Mouse (Mus musculus) hindbrain, postnatal 0 days (tissue): Measurements from ENCODE around the gene Tmem104. TPM values are rescaled to one million over a fixed set of nuclear protein-coding genes. Genes with fewer than 3 reads are reported as not detected.
A peak's percentile ranks its signal among the peaks of the same experiment; 100 is the strongest.

Source experiments
- ATAC-seq: fragments of 200-750 bp; cut with Nextera tagmentation; 2 replicates; pipeline ENCODE4 v1.8.0; 2017; ENCODE audit warnings: mild to moderate bottlenecking, moderate TSS enrichment, moderate library complexity
- DNase-seq: peaks from one replicate; pipeline ENCODE4 v3.0.0-alpha.2; 2015; ENCODE audit warnings: low spot score
- H3K27ac ChIP-seq: fragments of 300-500 bp; sonication (generic); 2 replicates; pipeline ENCODE4 v1.5.1; 2014; ENCODE audit warnings: mild to moderate bottlenecking
- H3K27me3 ChIP-seq: fragments of 300-500 bp; sonication (generic); 2 replicates; pipeline ENCODE4 v1.6.1; 2014; ENCODE audit warnings: low read length, mixed read lengths; ENCODE audit not compliant: insufficient read depth
- H3K36me3 ChIP-seq: fragments of 300-500 bp; sonication (generic); 2 replicates; pipeline ENCODE4 v1.6.1; 2014; ENCODE audit warnings: low read length, mixed read lengths; ENCODE audit not compliant: insufficient read depth
- H3K4me1 ChIP-seq: fragments of 300-500 bp; sonication (generic); 2 replicates; pipeline ENCODE4 v1.6.1; 2014; ENCODE audit warnings: antibody characterized with exemption, low read length, mixed read lengths; ENCODE audit not compliant: insufficient read depth
- H3K4me2 ChIP-seq: fragments of 300-500 bp; sonication (generic); 2 replicates; pipeline ENCODE4 v1.6.1; 2014; ENCODE audit warnings: low read depth, mild to moderate bottlenecking, low read length, moderate library complexity, mixed read lengths
- H3K4me3 ChIP-seq: fragments of 300-500 bp; sonication (generic); 2 replicates; pipeline ENCODE4 v1.5.1; 2014; ENCODE audit warnings: low read length
- H3K9ac ChIP-seq: fragments of 300-500 bp; sonication (generic); replicated peaks from 2 replicates; pipeline ENCODE4 v1.6.1; 2014; ENCODE audit warnings: mild to moderate bottlenecking, low read length, moderate library complexity, mixed read lengths
- H3K9me3 ChIP-seq: fragments of 300-500 bp; sonication (generic); 2 replicates; pipeline ENCODE4 v1.6.1; 2016; ENCODE audit warnings: low read length, mixed read lengths
- CTCF ChIP-seq: IDR thresholded peaks from 2 replicates; pipeline ENCODE4 v1.5.1; 2016; ENCODE audit warnings: antibody characterized with exemption, control low read depth, low read depth
- WGBS: fragments of 180-500 bp; shearing (Covaris S2); extraction: QIAGEN DNeasy Blood & Tissue Kit; methylation state at CpG from one replicate; pipeline ENCODE4 v1.1.7; 2014; 5-methylcytosine and 5-hydroxymethylcytosine counted together
- polyA plus RNA-seq: library from polyadenylated mRNA; unstranded; fragments of >200 nt; fragmentation: Nextera tagmentation; extraction: Ambion mirVana; gene quantifications from 2 replicates; pipeline ENCODE4 v1.2.1, GENCODE M21; 2015
- total RNA-seq: library from RNA; depleted of rRNA; stranded (reverse); fragments of >200 nt; gene quantifications from 2 replicates; pipeline ENCODE4 v1.2.3, GENCODE M21; 2014

Tmem104 gene
- total and polyA plus RNA-seq, 2 experiments from 2014 or later: 11.1 to 13.5 TPM

GRCm38 (mm10) chr11:115181913-115182638 is 5.2 kb upstream of the Tmem104 start:
- TF ChIP-seq CTCF: peak; percentile 95
- ATAC-seq (no peak), DNase-seq (peak; percentile 87)
- Histone ChIP-seq H3K27ac (no peak overlapping the region), H3K4me3 (no peak overlapping the region), H3K4me1 (peaks cover 4% of the 10 kb centered on the region; the same call in 1 of the 2 replicates), H3K36me3 (no peaks in the 10 kb centered on the region), H3K9ac (no peak overlapping the region), H3K9me3 (no peaks in the 10 kb centered on the region), H3K27me3 (no peaks in the 10 kb centered on the region), H3K4me2 (no peak overlapping the region)
- WGBS: 23% methylated on average over 12 of the region's 12 CpGs

GRCm38 (mm10) chr11:115184973-115185372 is 2.3 kb upstream of the Tmem104 start:
- Histone ChIP-seq H3K4me1 (peaks cover 9% of the 10 kb centered on the region; the same call in 1 of the 2 replicates), H3K4me3 (no peak overlapping the region), H3K27me3 (no peaks in the 10 kb centered on the region), H3K9ac (no peak overlapping the region), H3K9me3 (no peaks in the 10 kb centered on the region), H3K36me3 (no peaks in the 10 kb centered on the region), H3K27ac (no peak overlapping the region), H3K4me2 (no peak overlapping the region)
- no peak for TF ChIP-seq CTCF
- DNase-seq (no peak), ATAC-seq (no peak)
- WGBS: 42% methylated on average over 4 of the region's 4 CpGs

- peaks cover 9% of the 10 kb centered on the region; the same call in 1 of the 2 replicates for H3K4me1 ChIP-seq
- H3K4me2 ChIP-seq: peak within 1 kb of the TSS; percentile 92
- DNase-seq (no peak), ATAC-seq (peak; percentile 28)
- 7% methylated on average over 12 of the region's 12 CpGs for WGBS
- no peaks in the 10 kb centered on the region for H3K36me3 ChIP-seq
- peak within 1 kb of the TSS; percentile 67 for H3K4me3 ChIP-seq
- no peaks in the 10 kb centered on the region for H3K27me3 ChIP-seq
- H3K9ac ChIP-seq: peak within 1 kb of the TSS; percentile 68
- peak within 1 kb of the TSS; percentile 80 for H3K27ac ChIP-seq
- no peak for TF ChIP-seq CTCF
- no peaks in the 10 kb centered on the region for H3K9me3 ChIP-seq
These were observed 406 bp downstream of the Tmem104 start, which contains the start of gene Nat9 for GRCm38 (mm10) chr11:115187693-115188092. Gene Nat9, minus strand, starts transcription at chr11:115187859.

GRCm38 (mm10) chr11:115188539-115189231 is 1.4 kb downstream of the Tmem104 start:
- H3K27ac ChIP-seq: no peak overlapping the region
- H3K4me2 ChIP-seq: peak overlapping the region; percentile 92; the same call in 1 of the 2 replicates
- H3K4me1 ChIP-seq: peaks cover 9% of the 10 kb centered on the region; the same call in 1 of the 2 replicates
- H3K36me3 ChIP-seq: no peaks in the 10 kb centered on the region
- H3K9me3 ChIP-seq: no peaks in the 10 kb centered on the region
- no peaks in the 10 kb centered on the region for H3K27me3 ChIP-seq
- no peak overlapping the region for H3K4me3 ChIP-seq
- H3K9ac ChIP-seq: 0 out of 2 replicates have a peak overlapping the region, but pooled peaks have one; percentile 68
- ATAC-seq (no peak), DNase-seq (no peak)
- 86% methylated on average over 13 of the region's 13 CpGs for WGBS
- no peak for TF ChIP-seq CTCF

- no peak for TF ChIP-seq CTCF
- H3K4me2 ChIP-seq: no peak overlapping the region
- peaks cover 9% of the 10 kb centered on the region; the same call in 1 of the 2 replicates for H3K4me1 ChIP-seq
- DNase-seq: no peak
- ATAC-seq: no peak
- H3K27me3 ChIP-seq: no peaks in the 10 kb centered on the region
- no peak overlapping the region for H3K9ac ChIP-seq
- no peaks in the 10 kb centered on the region for H3K9me3 ChIP-seq
- WGBS: 91% methylated on average over 6 of the region's 6 CpGs
- H3K36me3 ChIP-seq: no peaks in the 10 kb centered on the region
- H3K27ac ChIP-seq: no peak overlapping the region
- H3K4me3 ChIP-seq: no peak overlapping the region
These were observed 2.0 kb downstream of the Tmem104 start for GRCm38 (mm10) chr11:115189304-115189703.

- H3K9ac ChIP-seq: no peak overlapping the region
- DNase-seq (no peak), ATAC-seq (no peak)
- no peaks in the 10 kb centered on the region for H3K9me3 ChIP-seq
- no peak overlapping the region; the same call in 1 of the 2 replicates for H3K27ac ChIP-seq
- WGBS: 72% methylated on average over 9 of the region's 9 CpGs
- no peak overlapping the region for H3K4me3 ChIP-seq
- H3K36me3 ChIP-seq: no peaks in the 10 kb centered on the region
- H3K4me1 ChIP-seq: peaks cover 5% of the 10 kb centered on the region; the same call in 1 of the 2 replicates
- H3K4me2 ChIP-seq: no peak overlapping the region
- no peaks in the 10 kb centered on the region for H3K27me3 ChIP-seq
- no peak for TF ChIP-seq CTCF
These were observed 4.9 kb downstream of the Tmem104 start for GRCm38 (mm10) chr11:115192180-115192579.
